Mouse (Mus musculus) layer of hippocampus, adult 18-20 months (tissue): Measurements from ENCODE around the gene Atp13a2. TPM values are rescaled to one million over a fixed set of nuclear protein-coding genes. Genes with fewer than 3 reads are reported as not detected.
A peak's percentile ranks its signal among the peaks of the same experiment; 100 is the strongest.

ENCODE experiments used
- DNase-seq, 2 experiments: peaks; one replicate each; pipeline ENCODE4 v3.0.0; 2022; ENCODE audit warnings: low spot score in 2 of 2
- long read RNA-seq: library from polyadenylated mRNA; stranded (forward); transcript quantifications from one replicate; pipeline ENCODE4 v2.0.0, GENCODE M21; 2021
- total RNA-seq, 2 experiments: library from RNA; stranded (reverse); gene quantifications; 2 replicates each; pipeline ENCODE4 v1.2.3; 2021

Atp13a2 gene
- total RNA-seq: 100 to 1,000 TPM; 151 to 157 TPM
- long read RNA-seq, transcript Atp13a2-203 (29 exons, 3,882 nt): major isoform, 92 of 300 reads
- long read RNA-seq, transcript Atp13a2-201 (29 exons, 3,956 nt): minor isoform, 52 of 300 reads
- long read RNA-seq, partial matches to known transcripts: 74 of 300 reads
- long read RNA-seq, other reads (novel, unspliced or antisense): 82 of 300 reads

GRCm38 (mm10) chr4:140986711-140987395 lies at the start of gene Atp13a2:
Atp13a2 (plus strand) TSS chr4:140986873.
- DNase-seq: peak; percentile 92 to 95

- no peak for DNase-seq
These were observed 42.3 kb upstream of the Atp13a2 start for GRCm38 (mm10) chr4:140944356-140944755.

- no peak for DNase-seq
These were observed 41.7 kb upstream of the Atp13a2 start for GRCm38 (mm10) chr4:140944961-140945442.

GRCm38 (mm10) chr4:140945571-140945970 lies 41.1 kb upstream of the Atp13a2 start:
- DNase-seq: no peak

GRCm38 (mm10) chr4:140946048-140946447 lies 40.6 kb upstream of the Atp13a2 start:
- DNase-seq: no peak

DNA sequence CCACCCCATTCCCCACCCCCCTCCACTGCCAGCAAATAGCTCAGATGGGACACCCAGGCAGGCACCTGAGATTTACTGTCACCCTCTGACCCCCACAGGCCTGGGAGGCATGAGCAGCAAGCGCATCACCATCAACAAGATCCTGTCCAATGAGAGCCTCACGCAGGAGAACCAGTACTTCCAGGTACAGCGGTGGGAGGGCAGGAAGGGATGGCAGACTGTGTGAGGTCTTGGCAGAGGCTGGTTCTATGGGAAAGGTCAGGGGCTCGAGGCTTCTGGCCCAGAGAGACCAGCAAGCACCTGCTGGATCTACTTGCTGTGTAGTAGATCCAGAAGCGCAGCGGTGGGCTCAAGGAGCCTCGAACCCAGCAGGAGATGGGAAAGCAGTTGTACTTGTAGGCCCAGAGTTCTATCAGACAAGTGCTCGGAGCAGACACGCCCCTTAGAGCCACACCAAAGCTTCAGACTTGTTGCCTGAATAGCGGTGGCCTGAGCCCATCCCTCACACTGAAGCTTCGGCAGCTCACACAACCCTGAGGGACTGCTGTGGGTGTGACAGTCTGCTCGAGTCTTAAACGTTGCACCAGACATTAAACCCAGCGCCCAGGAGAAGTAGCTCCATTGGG lies 40.0 kb upstream of the Atp13a2 start:
- no peak for DNase-seq

GRCm38 (mm10) chr4:140947487-140948440 lies 38.9 kb upstream of the Atp13a2 start:
- no peak for DNase-seq

GRCm38 (mm10) chr4:140948481-140948880 lies 38.2 kb upstream of the Atp13a2 start:
- no peak for DNase-seq

DNA sequence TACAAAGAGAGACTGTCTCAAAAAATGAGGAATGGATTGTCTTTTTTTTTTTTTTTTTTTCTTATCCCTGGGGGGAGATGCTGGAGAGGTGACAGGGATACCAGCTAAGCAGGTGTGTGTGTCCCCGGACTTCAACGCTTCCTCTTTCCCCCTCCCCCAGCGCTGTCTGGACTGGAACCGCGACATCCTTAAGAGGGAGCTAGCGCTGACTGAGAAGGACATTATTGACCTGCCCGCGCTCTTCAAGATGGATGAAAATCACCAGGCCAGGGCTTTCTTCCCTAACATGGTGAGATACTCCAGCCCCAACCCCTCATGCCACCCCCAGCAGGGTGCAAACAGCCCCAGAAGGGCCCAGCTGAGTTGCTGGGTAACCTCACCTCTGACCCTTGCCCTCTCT lies 37.6 kb upstream of the Atp13a2 start:
- no peak for DNase-seq

DNA sequence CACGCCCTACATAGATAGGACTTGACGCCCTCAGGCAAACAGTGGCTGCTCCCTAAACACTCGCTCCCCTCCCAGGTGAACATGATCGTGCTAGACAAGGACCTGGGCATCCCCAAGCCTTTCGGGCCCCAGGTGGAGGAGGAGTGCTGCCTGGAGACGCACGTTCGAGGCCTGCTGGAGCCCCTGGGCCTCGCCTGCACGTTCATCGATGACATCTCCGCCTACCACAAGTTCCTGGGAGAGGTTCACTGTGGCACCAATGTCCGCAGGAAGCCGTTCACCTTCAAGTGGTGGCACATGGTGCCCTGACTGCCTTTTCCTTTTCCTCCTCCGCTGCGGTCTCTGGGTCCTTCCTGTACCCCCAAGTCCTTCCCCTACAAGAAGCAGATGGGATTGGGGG lies 37.1 kb upstream of the Atp13a2 start:
- no peak for DNase-seq

DNA sequence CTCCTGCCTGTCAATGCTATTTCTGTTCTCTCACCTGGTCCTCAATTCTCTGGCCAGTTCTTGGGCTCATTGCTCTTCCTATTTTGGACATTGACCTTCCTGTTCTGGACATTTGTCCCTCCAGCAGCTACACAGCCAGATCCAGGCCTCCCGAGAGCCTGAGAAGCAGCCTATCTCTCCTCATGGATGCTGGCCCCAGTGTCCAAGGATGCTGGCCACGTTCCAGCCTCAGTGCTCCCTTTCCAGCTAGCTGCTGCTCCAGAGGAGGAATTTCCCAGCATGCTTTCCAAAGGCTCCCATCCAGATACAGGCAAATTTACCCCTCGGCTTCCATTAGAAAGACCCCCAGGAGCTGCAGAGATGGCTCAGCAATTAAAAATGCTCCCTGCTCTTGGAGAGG lies 36.1 kb upstream of the Atp13a2 start:
- DNase-seq: no peak

GRCm38 (mm10) chr4:140951861-140952641 lies 34.6 kb upstream of the Atp13a2 start:
- DNase-seq: no peak

- DNase-seq: peak in 1 of 2 experiments; percentile 55
These were observed 29.5 kb upstream of the Atp13a2 start for GRCm38 (mm10) chr4:140957131-140957702.

- DNase-seq: peak; percentile 61 to 87
These were observed 28.9 kb upstream of the Atp13a2 start for GRCm38 (mm10) chr4:140957725-140958124.

DNA sequence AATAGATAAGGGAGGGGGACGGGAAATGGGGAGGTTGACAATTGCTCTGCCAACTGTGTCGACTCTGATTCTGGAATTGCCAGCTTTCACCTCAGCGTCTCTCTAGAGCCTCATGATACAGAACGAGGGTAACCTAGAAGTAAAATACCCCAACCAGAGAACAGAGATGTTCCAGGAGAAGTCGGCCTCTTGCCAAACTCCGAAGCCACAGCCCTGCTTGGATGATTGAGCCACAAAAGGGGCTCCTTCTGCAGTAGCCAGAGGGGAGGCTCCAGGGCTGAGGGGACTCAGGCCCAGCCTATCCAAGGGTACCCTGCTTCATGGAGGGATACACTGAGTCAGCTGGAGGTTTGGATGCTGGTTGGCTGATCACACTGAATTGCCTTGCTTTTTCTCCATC lies 28.4 kb upstream of the Atp13a2 start:
- no peak for DNase-seq

GRCm38 (mm10) chr4:140959128-140959679 lies 27.5 kb upstream of the Atp13a2 start:
- no peak for DNase-seq

DNA sequence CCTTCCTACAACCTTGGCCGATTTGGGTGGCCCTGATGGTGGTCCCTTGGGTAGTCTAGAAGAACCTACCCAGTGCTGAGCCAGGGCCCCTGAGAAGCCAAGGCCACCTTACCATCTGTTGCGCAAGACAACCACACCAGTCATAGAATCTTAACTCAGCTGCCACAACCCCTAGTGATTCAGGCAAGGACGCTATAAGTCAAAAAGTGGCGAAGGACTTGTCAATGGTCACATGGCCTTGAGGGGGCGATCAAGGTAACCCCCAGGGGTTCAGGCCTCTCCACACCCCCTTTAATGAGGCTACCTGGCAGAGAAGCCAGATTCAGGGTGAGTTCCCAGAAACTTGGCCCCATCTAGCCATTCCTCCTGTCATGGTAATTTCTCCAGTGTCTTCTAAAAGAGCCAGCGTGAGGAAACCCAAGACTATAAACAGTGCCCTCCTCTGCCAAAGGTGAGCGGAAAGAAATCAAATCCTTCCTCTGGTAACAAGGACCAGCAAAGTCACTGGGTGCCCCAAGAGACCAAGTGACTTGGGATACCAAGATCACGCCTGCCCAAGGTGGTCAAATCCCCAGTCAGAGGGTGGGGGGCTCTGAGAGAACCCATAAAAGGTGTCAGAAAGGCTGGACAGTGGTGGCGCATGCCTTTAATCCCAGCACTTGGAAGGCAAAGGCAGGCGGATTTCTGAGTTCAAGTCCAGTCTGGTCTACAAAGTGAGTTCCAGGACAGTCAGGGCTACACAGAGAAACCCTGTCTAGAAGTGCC lies 26.8 kb upstream of the Atp13a2 start:
- DNase-seq: no peak

GRCm38 (mm10) chr4:140960781-140961466 lies 25.7 kb upstream of the Atp13a2 start, which contains the start of gene Sdhb:
Sdhb (plus strand) TSS chr4:140961203.
- DNase-seq: peak; percentile 97 to 98
